In the genomic region with DNA sequence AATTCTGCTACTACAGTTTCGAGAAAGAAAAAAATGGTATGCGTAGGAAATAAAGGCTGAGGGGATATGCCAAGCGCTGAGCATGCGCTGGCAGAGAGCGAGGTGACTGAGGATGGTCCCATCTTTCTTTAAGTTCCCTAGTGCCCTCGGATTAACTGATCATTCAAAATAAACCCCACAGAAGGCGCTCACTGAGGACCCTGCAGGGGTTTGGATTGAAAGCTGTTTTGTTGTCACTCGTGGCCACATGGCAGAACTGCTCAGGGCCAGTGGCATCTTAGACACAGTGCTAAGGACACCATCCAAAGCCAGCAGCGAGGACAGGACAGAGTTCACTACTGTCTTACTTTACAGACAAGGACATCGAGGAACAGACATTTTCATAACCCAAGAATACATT, we compare ENCODE assay signal across 21 mouse cellular contexts. TPM values are rescaled to one million over a fixed set of nuclear protein-coding genes. Genes with fewer than 3 reads are reported as not detected.
DNase-seq lines count a peak whose midpoint lies in the region; ATAC-seq and TF ChIP-seq lines count a peak whose summit lies in the region.
"Had no signal": no experiment of that assay in that cellular context is flagged by ENCODE, and none has a peak within 500 bp of the region (broad histone marks: within the 10 kb centered on the region; RNA-seq: fewer than 3 reads in every experiment).

No protein-coding gene starts in this region.

- WGBS in stomach, embryonic 16.5 days, result 88% methylated on average over 10 of the region's 10 CpGs
- 89% methylated on average over 10 of the region's 10 CpGs for WGBS in stomach, postnatal 0 days

- H3K4me2 ChIP-seq in stomach, embryonic 16.5 days (ENCODE audit: low read depth, low read length), result no peak overlapping the region
- H3K4me2 ChIP-seq in stomach, postnatal 0 days (replicated peaks; ENCODE audit: low read depth), result no peak overlapping the region

- H3K9me3 ChIP-seq in stomach, embryonic 16.5 days (replicated peaks; ENCODE audit: control insufficient read depth, low read length), result no peaks in the 10 kb centered on the region
- H3K9me3 ChIP-seq in stomach, postnatal 0 days (ENCODE audit: control insufficient read depth, low read length), result no peaks in the 10 kb centered on the region
- H3K9me3 ChIP-seq: G1E had no signal

- 0 out of 2 replicates have a peak overlapping the region, but pooled peaks have one; percentile 17 for H3K27ac ChIP-seq in stomach, embryonic 16.5 days (ENCODE audit: low read length)
- H3K27ac ChIP-seq in stomach, postnatal 0 days (replicated peaks), result no peak overlapping the region

- no peak overlapping the region for H3K9ac ChIP-seq in stomach, embryonic 16.5 days (ENCODE audit: low read length)
- no peak overlapping the region for H3K9ac ChIP-seq in stomach, postnatal 0 days (ENCODE audit: low read length)

- TF ChIP-seq EP300 in stomach, postnatal 0 days (optimal IDR thresholded peaks at IDR 0.05), result no peak

- DNase-seq in cerebellum, postnatal 10 days, result peak; percentile 65 to 70
- no peak for DNase-seq in cerebellum, adult 11 months
- DNase-seq in cerebellum, postnatal 14 days, result peak; percentile 47 to 64
- DNase-seq in cerebellum, postnatal 4 days (ENCODE audit: low spot score in 2 of 2), result no peak
- no peak for DNase-seq in stomach, postnatal 0 days (ENCODE audit: low spot score)
- DNase-seq: adrenal gland, adult 2 months; adrenal gland, adult 8-10 months; adrenal gland, postnatal 10 days; adrenal gland, postnatal 14 days; adrenal gland, postnatal 25 days; adrenal gland, postnatal 36 days; B cell, adult 2 months; cerebellum, adult 11-12 months; cerebellum, adult 18-20 months; cerebellum, adult 2 months had no signal

- H3K27me3 ChIP-seq in stomach, embryonic 16.5 days (ENCODE audit: control insufficient read depth, insufficient read depth, low read length), result no peaks in the 10 kb centered on the region
- H3K27me3 ChIP-seq in stomach, postnatal 0 days (ENCODE audit: control insufficient read depth, insufficient read depth, low read length), result no peaks in the 10 kb centered on the region
- H3K27me3 ChIP-seq: CH12.LX, Patski had no signal

- H3K4me3 ChIP-seq in stomach, embryonic 16.5 days (replicated peaks; ENCODE audit: low read length), result no peak overlapping the region
- H3K4me3 ChIP-seq in stomach, postnatal 0 days (ENCODE audit: low read depth, low read length), result no peak overlapping the region

- ATAC-seq in stomach, embryonic 16.5 days (ENCODE audit: insufficient read depth, low FRiP score), result no peak
- ATAC-seq in stomach, postnatal 0 days (ENCODE audit: low FRiP score, low TSS enrichment), result no peak
- ATAC-seq: activated CD4-positive, CD25-positive, alpha-beta regulatory T cell, adult 4 months; CD4-positive, CD25-positive, alpha-beta regulatory T cell, adult 4 months; Patski had no signal

- no peaks in the 10 kb centered on the region for H3K4me1 ChIP-seq in stomach, embryonic 16.5 days (ENCODE audit: control insufficient read depth, insufficient read depth, low read length)
- H3K4me1 ChIP-seq in stomach, postnatal 0 days (replicated peaks; ENCODE audit: control insufficient read depth, insufficient read depth), result no peaks in the 10 kb centered on the region

- H3K36me3 ChIP-seq in stomach, embryonic 16.5 days (ENCODE audit: control insufficient read depth, insufficient read depth, low read length), result 0 out of 2 replicates have a peak, but pooled peaks cover 10% of the 10 kb centered on the region
- peaks cover 27% of the 10 kb centered on the region for H3K36me3 ChIP-seq in stomach, postnatal 0 days (ENCODE audit: control insufficient read depth, insufficient read depth, low read length)

- no peak for TF ChIP-seq CTCF in stomach, postnatal 0 days (IDR thresholded peaks at IDR 0.05; ENCODE audit: low read depth)

RNA-seq across cellular contexts. Expression of a gene that starts 24.2 kb away (rescaled TPM):
- 12.7 and 13.1 TPM in 2 replicates for polyA plus RNA-seq in stomach, embryonic 16.5 days (2015; fragmentation: Nextera tagmentation; extraction: Ambion mirVana)
- 36.4 and 41.7 TPM in 2 replicates for polyA plus RNA-seq in stomach, postnatal 0 days (2015; fragmentation: Nextera tagmentation; extraction: Ambion mirVana)

RNA-seq across cellular contexts. Expression of a gene that starts 25.0 kb away (rescaled TPM):
- 35.9 and 42.0 TPM in 2 replicates for polyA plus RNA-seq in stomach, embryonic 16.5 days (2015; fragmentation: Nextera tagmentation; extraction: Ambion mirVana)
- 14.2 and 16.1 TPM in 2 replicates for polyA plus RNA-seq in stomach, postnatal 0 days (2015; fragmentation: Nextera tagmentation; extraction: Ambion mirVana)

RNA-seq across cellular contexts. Expression of a gene that starts 42.8 kb away (rescaled TPM):
- polyA plus RNA-seq in stomach, embryonic 16.5 days (2015; fragmentation: Nextera tagmentation; extraction: Ambion mirVana), result 9.3 and 9.4 TPM in 2 replicates
- 4.6 and 5.8 TPM in 2 replicates for polyA plus RNA-seq in stomach, postnatal 0 days (2015; fragmentation: Nextera tagmentation; extraction: Ambion mirVana)

RNA-seq across cellular contexts. Expression of a gene that starts 59.5 kb away (rescaled TPM):
- 208 and 281 TPM in 2 replicates for polyA plus RNA-seq in stomach, embryonic 16.5 days (2015; fragmentation: Nextera tagmentation; extraction: Ambion mirVana)
- polyA plus RNA-seq in stomach, postnatal 0 days (2015; fragmentation: Nextera tagmentation; extraction: Ambion mirVana), result 482 and 496 TPM in 2 replicates

Comparison
In these comparisons a context has a peak if more than half of its experiments do, and no peak if none do; other contexts are left out.
1. DNase-seq: peak in cerebellum, postnatal 10 days (2 of 2) and cerebellum, postnatal 14 days (2 of 2); none in cerebellum, adult 11 months (single experiment), cerebellum, postnatal 4 days (0 of 2) and stomach, postnatal 0 days (single experiment).